Mouse (Mus musculus) neutrophil, adult 65 days (primary cell): ENCODE data around the gene Pate3. TPM values are rescaled to one million over a fixed set of nuclear protein-coding genes. Genes with fewer than 3 reads are reported as not detected.

Experiments
- total RNA-seq: library from RNA; stranded (reverse); gene quantifications from 2 replicates; pipeline ENCODE4 v1.2.4, GENCODE M21; 2023

Pate3 gene
- not detected in 2 replicates for total RNA-seq

GRCm38 (mm10) chr9:35648102-35648501, at the start of gene Pate3:
TSS of gene Pate3 (minus strand) at chr9:35648202.

GRCm38 (mm10) chr9:35687013-35687412, 39.0 kb upstream of the Pate3 start, which contains the start of gene Pate1:
TSS of gene Pate1 (minus strand) at chr9:35687390.

DNA sequence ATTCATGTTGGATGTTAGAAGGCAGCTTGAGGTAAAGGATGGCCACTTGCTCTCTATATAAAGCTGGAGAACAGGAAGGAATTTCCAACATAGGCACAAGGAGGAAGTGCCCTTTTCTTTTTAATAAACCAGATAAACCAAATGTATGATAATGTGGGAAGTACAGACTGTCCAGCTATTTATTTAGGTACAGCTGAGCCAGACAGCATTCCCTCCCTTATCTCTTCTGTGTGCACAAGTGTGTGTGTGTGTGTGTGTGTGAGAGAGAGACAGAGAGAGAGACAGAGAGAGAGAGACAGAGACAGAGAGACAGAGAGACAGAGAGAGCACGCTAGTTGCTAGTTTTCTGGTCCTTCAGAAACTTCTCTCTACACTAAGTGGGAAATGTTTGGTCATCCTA, 36.2 kb downstream of the Pate3 start, which contains the start of gene Pate4:
Gene Pate4, minus strand, starts transcription at position 101 of the 400 bp plus-strand sequence.

Other genes with a start within 250 kb of the Pate3 start
- 0.45 and 2.4 TPM in 2 replicates for gene Cdon, start 227.1 kb downstream of the Pate3 start, total RNA-seq
- not detected in 2 replicates for gene Gm1113, start 129.9 kb downstream of the Pate3 start, total RNA-seq
- gene Ddx25, start 89.7 kb downstream of the Pate3 start, total RNA-seq, result 0.19 and 0.39 TPM in 2 replicates
- gene Pus3, start 89.6 kb downstream of the Pate3 start, total RNA-seq, result 4.9 and 7.9 TPM in 2 replicates
- gene Pate2, start 77.9 kb downstream of the Pate3 start, total RNA-seq, result not detected in 2 replicates
- 6.3 and 7.8 TPM in 2 replicates for gene Hyls1, start 77.8 kb downstream of the Pate3 start, total RNA-seq
- not detected in 2 replicates for gene Pate4, start 36.3 kb downstream of the Pate3 start, total RNA-seq
- not detected in 2 replicates for gene Pate1, start 39.2 kb upstream of the Pate3 start, total RNA-seq
- not detected in 2 replicates for gene Gm17677, start 92.8 kb upstream of the Pate3 start, total RNA-seq
- gene Gm17727, start 129.9 kb upstream of the Pate3 start, total RNA-seq, result not detected in 2 replicates
- gene Gm27235, start 141.9 kb upstream of the Pate3 start, total RNA-seq, result not detected in 2 replicates
- not detected in 2 replicates for gene D730048I06Rik, start 141.9 kb upstream of the Pate3 start, total RNA-seq
- gene 9230110F15Rik, start 195.9 kb upstream of the Pate3 start, total RNA-seq, result not detected in 2 replicates